Mouse (Mus musculus) MEL-GATA-1-ER (cell line): ENCODE data around the gene Gm14440.
"Not testable (repeated sequence)": the region's sequence is repeated elsewhere in the genome, so short reads cannot be mapped to it uniquely, and the experiment has no call there.

ENCODE experiments used
- DNase-seq: peaks from one replicate; pipeline ENCODE4 v3.0.0-alpha.2; 2012; ENCODE audit warnings: low read depth; ENCODE audit errors: extremely low read depth

Gm14440 gene

GRCm38 (mm10) chr2:175274825-175275224 lies at the start of gene Gm14440:
Gene Gm14440, plus strand, starts transcription at chr2:175275125.
- DNase-seq, result not testable (repeated sequence)
